8 mouse cellular contexts compared by ENCODE assay signal in the genomic region with DNA sequence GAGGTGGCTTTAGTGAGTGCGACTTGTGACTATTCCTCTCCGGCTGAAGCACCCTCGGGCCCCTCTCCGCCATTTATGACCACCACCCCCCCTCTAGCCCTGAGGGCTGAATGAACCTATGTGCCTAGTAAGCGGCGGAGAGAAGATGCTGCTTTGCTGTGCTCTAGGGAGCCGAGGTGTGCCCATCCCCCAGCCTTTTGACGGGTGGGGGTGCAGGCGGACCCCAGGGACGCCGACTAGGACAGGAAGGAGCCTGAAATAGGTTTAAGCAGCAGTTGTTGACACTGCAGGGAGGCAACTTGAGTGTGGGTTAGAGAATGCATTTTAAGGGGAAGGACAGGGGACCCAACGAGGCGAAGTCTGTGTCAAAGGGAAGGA. TPM values are rescaled to one million over a fixed set of nuclear protein-coding genes. Genes with fewer than 3 reads are reported as not detected.
A peak's percentile ranks its signal among the peaks of the same experiment; 100 is the strongest.
DNase-seq lines count a peak whose midpoint lies in the region; ATAC-seq and TF ChIP-seq lines count a peak whose summit lies in the region.

No protein-coding gene starts in this region.

- H3K4me2 ChIP-seq in hindbrain, embryonic 14.5 days (replicated peaks): peak overlapping the region; percentile 69
- peak overlapping the region; percentile 65 for H3K4me2 ChIP-seq in midbrain, embryonic 14.5 days (ENCODE audit: low read length)

- no peaks in the 10 kb centered on the region for H3K9me3 ChIP-seq in hindbrain, embryonic 14.5 days (ENCODE audit: control insufficient read depth, low read length)
- H3K9me3 ChIP-seq in midbrain, embryonic 14.5 days (ENCODE audit: control insufficient read depth, low read length): no peaks in the 10 kb centered on the region

- H3K9ac ChIP-seq in hindbrain, embryonic 14.5 days: peak overlapping the region; percentile 29; the same call in 1 of the 2 replicates
- peak overlapping the region; percentile 39; the same call in 1 of the 2 replicates for H3K9ac ChIP-seq in midbrain, embryonic 14.5 days (replicated peaks; ENCODE audit: low read length)

- no peaks in the 10 kb centered on the region for H3K36me3 ChIP-seq in hindbrain, embryonic 14.5 days (replicated peaks; ENCODE audit: control insufficient read depth, insufficient read depth)
- no peaks in the 10 kb centered on the region for H3K36me3 ChIP-seq in midbrain, embryonic 14.5 days (ENCODE audit: control insufficient read depth, insufficient read depth, low read length)

- peaks cover 77% of the 10 kb centered on the region for H3K27me3 ChIP-seq in hindbrain, embryonic 14.5 days (ENCODE audit: control insufficient read depth, insufficient read depth, low read length)
- H3K27me3 ChIP-seq in midbrain, embryonic 14.5 days (ENCODE audit: control insufficient read depth, insufficient read depth, low read length): peaks cover 60% of the 10 kb centered on the region

- DNase-seq in left cerebral cortex, adult 2 months (ENCODE audit: extremely low spot score in 1 of 2, low spot score in 2 of 2): no peak
- no peak for DNase-seq in left cerebral cortex, adult 9 months (ENCODE audit: low spot score in 2 of 2)
- DNase-seq in hindbrain, embryonic 14.5 days (ENCODE audit: low spot score): no peak
- no peak for DNase-seq in midbrain, embryonic 14.5 days
- DNase-seq in right cerebral cortex, adult 18-20 months: no peak
- DNase-seq in retina, embryonic 14.5 days (ENCODE audit: low spot score): no peak

- intact Hi-C loops in left cerebral cortex, adult 2 months (cut with DNase I): no loop called here

- TF ChIP-seq CTCF in left cerebral cortex, adult 2 months (IDR thresholded peaks at IDR 0.05): no peak

- no peak for ATAC-seq in hindbrain, embryonic 14.5 days (ENCODE audit: low FRiP score)
- ATAC-seq in midbrain, embryonic 14.5 days (ENCODE audit: low FRiP score, low TSS enrichment): no peak
- ATAC-seq in granulocyte monocyte progenitor cell, adult 5-6 weeks (replicated peaks; ENCODE audit: poor library complexity, severe bottlenecking): no peak

- under 1% methylated on average over 13 of the region's 13 CpGs for WGBS in hindbrain, embryonic 14.5 days
- under 1% methylated on average over 13 of the region's 13 CpGs for WGBS in midbrain, embryonic 14.5 days

- H3K4me1 ChIP-seq in brown adipose tissue, adult 24 weeks (ENCODE audit: control insufficient read depth, insufficient read depth, insufficient read length, low read length): no peaks in the 10 kb centered on the region; the same call in 1 of the 2 replicates
- H3K4me1 ChIP-seq in hindbrain, embryonic 14.5 days (replicated peaks; ENCODE audit: control insufficient read depth, insufficient read depth, low read length): peaks cover 27% of the 10 kb centered on the region; the same call in 1 of the 2 replicates
- H3K4me1 ChIP-seq in midbrain, embryonic 14.5 days (ENCODE audit: control insufficient read depth, insufficient read depth, low read length): peaks cover 26% of the 10 kb centered on the region

- peak overlapping the region; percentile 48 for H3K4me3 ChIP-seq in left cerebral cortex, adult 2 months
- H3K4me3 ChIP-seq in brown adipose tissue, adult 24 weeks (ENCODE audit: insufficient read depth, low read depth, low read length): peak overlapping the region; percentile 68
- peak overlapping the region; percentile 32 for H3K4me3 ChIP-seq in hindbrain, embryonic 14.5 days (replicated peaks; ENCODE audit: low read length)
- H3K4me3 ChIP-seq in midbrain, embryonic 14.5 days (replicated peaks; ENCODE audit: low read depth, low read length): peak overlapping the region; percentile 35

- H3K27ac ChIP-seq in left cerebral cortex, adult 2 months: peak overlapping the region; percentile 28; the same call in 1 of the 2 replicates
- no peak overlapping the region for H3K27ac ChIP-seq in brown adipose tissue, adult 24 weeks (replicated peaks; ENCODE audit: low read depth, low read length)
- H3K27ac ChIP-seq in hindbrain, embryonic 14.5 days: no peak overlapping the region
- H3K27ac ChIP-seq in midbrain, embryonic 14.5 days (replicated peaks; ENCODE audit: low read depth, low read length): no peak overlapping the region

RNA-seq across cellular contexts. Expression of a gene that starts 3.3 kb away (rescaled TPM):
- 10 to 100 TPM; 52.2 to 58.1 TPM for total RNA-seq in left cerebral cortex, adult 2 months (2021)
- polyA plus RNA-seq in brown adipose tissue, adult 24 weeks (2012; ENCODE audit: insufficient read depth, insufficient read length, missing spikeins): 3.8 and 4.3 TPM in 2 replicates
- 2.0 and 2.7 TPM in 2 replicates for polyA plus RNA-seq in hindbrain, embryonic 14.5 days (2014; fragmentation: Nextera tagmentation; extraction: Ambion mirVana)
- 2.0 and 5.2 TPM in 2 replicates for polyA plus RNA-seq in midbrain, embryonic 14.5 days (2014; fragmentation: Nextera tagmentation; extraction: Ambion mirVana)
- 10.1 and 12.3 TPM in 2 replicates for total RNA-seq in granulocyte monocyte progenitor cell, adult 5-6 weeks (2014; fragmentation: Nextera tagmentation)
- 4.6 and 4.8 TPM in 2 replicates for total RNA-seq in granulocyte monocyte progenitor cell, adult 5-6 weeks (2017)

RNA-seq across cellular contexts. Expression of a gene that starts 29.4 kb away (rescaled TPM):
- 1 to 10 TPM; 2.4 to 3.3 TPM for total RNA-seq in left cerebral cortex, adult 2 months (2021)
- polyA plus RNA-seq in brown adipose tissue, adult 24 weeks (2012; ENCODE audit: insufficient read depth, insufficient read length, missing spikeins): 4.2 and 4.7 TPM in 2 replicates
- polyA plus RNA-seq in hindbrain, embryonic 14.5 days (2014; fragmentation: Nextera tagmentation; extraction: Ambion mirVana): 7.7 and 8.7 TPM in 2 replicates
- 3.0 and 7.1 TPM in 2 replicates for polyA plus RNA-seq in midbrain, embryonic 14.5 days (2014; fragmentation: Nextera tagmentation; extraction: Ambion mirVana)
- total RNA-seq in granulocyte monocyte progenitor cell, adult 5-6 weeks (2014; fragmentation: Nextera tagmentation): 8.4 and 11.4 TPM in 2 replicates
- 1.4 and 1.5 TPM in 2 replicates for total RNA-seq in granulocyte monocyte progenitor cell, adult 5-6 weeks (2017)

RNA-seq across cellular contexts. Expression of a gene that starts 35.1 kb away (rescaled TPM):
- total RNA-seq in left cerebral cortex, adult 2 months (2021): 10 to 100 TPM; 72.2 to 73.7 TPM
- 134 and 164 TPM in 2 replicates for polyA plus RNA-seq in brown adipose tissue, adult 24 weeks (2012; ENCODE audit: insufficient read depth, insufficient read length, missing spikeins)
- polyA plus RNA-seq in hindbrain, embryonic 14.5 days (2014; fragmentation: Nextera tagmentation; extraction: Ambion mirVana): 36.4 and 38.1 TPM in 2 replicates
- 32.0 and 33.8 TPM in 2 replicates for polyA plus RNA-seq in midbrain, embryonic 14.5 days (2014; fragmentation: Nextera tagmentation; extraction: Ambion mirVana)
- total RNA-seq in granulocyte monocyte progenitor cell, adult 5-6 weeks (2014; fragmentation: Nextera tagmentation): 59.9 and 60.9 TPM in 2 replicates
- 34.6 and 45.3 TPM in 2 replicates for total RNA-seq in granulocyte monocyte progenitor cell, adult 5-6 weeks (2017)
